Mouse (Mus musculus): ENCODE results near the gene Slit2.

- TF ChIP-seq CTCF (IDR thresholded peaks at IDR 0.05; ENCODE audit: control insufficient read depth, insufficient read depth, insufficient read length), result no peak
- no peak for TF ChIP-seq MAX (IDR thresholded peaks at IDR 0.05)
- no peak for TF ChIP-seq MYOD1 (IDR thresholded peaks at IDR 0.05; ENCODE audit: control insufficient read depth, insufficient read length, low read depth)
Measured at GRCm38 (mm10) chr5:48330817-48331216, 347.9 kb downstream of the Slit2 start.

All from C2C12 (cell line).